Comparison of ENCODE assay signal across 9 mouse cellular contexts in genomic region chr11:52370135-52370452, GRCm38 (mm10). TPM values are rescaled to one million over a fixed set of nuclear protein-coding genes. Genes with fewer than 3 reads are reported as not detected.
A peak's percentile ranks its signal among the peaks of the same experiment; 100 is the strongest.
DNase-seq lines count a peak whose midpoint lies in the region; ATAC-seq and TF ChIP-seq lines count a peak whose summit lies in the region.
"Had no signal": no experiment of that assay in that cellular context is flagged by ENCODE, and none has a peak within 500 bp of the region (broad histone marks: within the 10 kb centered on the region; RNA-seq: fewer than 3 reads in every experiment).

No protein-coding gene starts in this region.

- no peak overlapping the region for H3K9ac ChIP-seq in kidney, embryonic 14.5 days (ENCODE audit: low read depth, low read length)
- H3K9ac ChIP-seq in CH12.LX (ENCODE audit: insufficient read depth, low read depth) (no peak overlapping the region), ES-Bruce4 (ENCODE audit: low read depth, poor library complexity, severe bottlenecking) (peak overlapping the region; percentile 35; the same call in 1 of the 2 replicates)
- H3K9ac ChIP-seq in intestine, embryonic 14.5 days (ENCODE audit: low read length), result no peak overlapping the region
- H3K9ac ChIP-seq: liver, embryonic 14.5 days had no signal

- no peak for ATAC-seq in kidney, embryonic 14.5 days (ENCODE audit: low FRiP score, low TSS enrichment)
- no peak for ATAC-seq in intestine, embryonic 14.5 days (replicated peaks; ENCODE audit: low FRiP score, low TSS enrichment, low read depth)

- peak overlapping the region; percentile 21; the same call in 1 of the 2 replicates for H3K27ac ChIP-seq in kidney, embryonic 14.5 days (ENCODE audit: low read depth, low read length)
- H3K27ac ChIP-seq in CH12.LX (ENCODE audit: insufficient read depth, low read depth) (no peak overlapping the region), ES-Bruce4 (ENCODE audit: insufficient read depth, low read length) (peak overlapping the region; percentile 87)
- peak overlapping the region; percentile 64 for H3K27ac ChIP-seq in intestine, embryonic 14.5 days (ENCODE audit: low read depth)
- H3K27ac ChIP-seq: liver, embryonic 14.5 days had no signal

- WGBS in kidney, embryonic 14.5 days, result 95% methylated on average over 2 of the region's 2 CpGs
- WGBS in intestine, embryonic 14.5 days, result 82% methylated on average over 2 of the region's 2 CpGs

- H3K9me3 ChIP-seq in kidney, embryonic 14.5 days (ENCODE audit: control insufficient read depth, low read length), result no peaks in the 10 kb centered on the region
- H3K9me3 ChIP-seq in CH12.LX (replicated peaks; ENCODE audit: low read length), result no peaks in the 10 kb centered on the region
- no peaks in the 10 kb centered on the region for H3K9me3 ChIP-seq in ES-Bruce4 (replicated peaks; ENCODE audit: control insufficient read depth, insufficient read depth, low read length, poor library complexity, severe bottlenecking)
- H3K9me3 ChIP-seq in intestine, embryonic 14.5 days (ENCODE audit: control insufficient read depth, low read length), result no peaks in the 10 kb centered on the region

- TF ChIP-seq CTCF in CH12.LX (conservative IDR thresholded peaks at IDR 0.05 in 1 of 2, IDR thresholded peaks at IDR 0.05 in 1 of 2; ENCODE audit: low read depth in 2 of 2, low read length in 2 of 2) (peak in 1 of 2 experiments; percentile 38; a peak in 2 of 4 replicates), ES-Bruce4 (IDR thresholded peaks at IDR 0.05; ENCODE audit: low read depth, low read length) (no peak)

- DNase-seq in kidney, adult 8-10 months, result no peak
- no peak for DNase-seq in CH12.LX (ENCODE audit: extremely low read depth)
- DNase-seq in intestine, embryonic 14.5 days (ENCODE audit: low spot score), result no peak
- DNase-seq in spleen, postnatal 10 days (ENCODE audit: low spot score in 2 of 2), result no peak
- DNase-seq in ovary, postnatal 14 days (ENCODE audit: low spot score), result no peak
- DNase-seq: right cerebral cortex, postnatal 4 days had no signal

- in situ Hi-C loops in CH12.LX (cut with MboI; ENCODE audit: low pct_ligation_motif_present, low pct_unique_long_range_greater_than_20kb, low sequenced_read_pairs), result no loop called here

- H3K27me3 ChIP-seq in kidney, embryonic 14.5 days (ENCODE audit: control insufficient read depth, insufficient read depth, low read length), result no peaks in the 10 kb centered on the region
- H3K27me3 ChIP-seq in CH12.LX (replicated peaks), result no peaks in the 10 kb centered on the region
- no peaks in the 10 kb centered on the region for H3K27me3 ChIP-seq in ES-Bruce4 (ENCODE audit: control insufficient read depth, insufficient read depth, low read length, poor library complexity, severe bottlenecking)
- no peaks in the 10 kb centered on the region for H3K27me3 ChIP-seq in intestine, embryonic 14.5 days (replicated peaks; ENCODE audit: control insufficient read depth, insufficient read depth, low read length)

- no peak for TF ChIP-seq EP300 in CH12.LX (IDR thresholded peaks at IDR 0.05; ENCODE audit: low read length)
- TF ChIP-seq EP300 in ES-Bruce4 (IDR thresholded peaks at IDR 0.05; ENCODE audit: insufficient read depth, low read depth, low read length), result no peak

- dilution Hi-C loops in CH12.LX (cut with MboI; ENCODE audit: extremely low pct_ligation_motif_present, extremely low pct_unique_long_range_greater_than_20kb, low sequenced_read_pairs), result no loop called here

- H3K4me3 ChIP-seq in kidney, embryonic 14.5 days (ENCODE audit: low read length), result no peak overlapping the region
- no peak overlapping the region for H3K4me3 ChIP-seq in CH12.LX (replicated peaks in 1 of 3; ENCODE audit: low read depth in 2 of 3, low read length in 2 of 3, poor library complexity in 1 of 3)
- H3K4me3 ChIP-seq in ES-Bruce4 (ENCODE audit: low read depth, low read length), result no peak overlapping the region
- no peak overlapping the region for H3K4me3 ChIP-seq in intestine, embryonic 14.5 days (ENCODE audit: low read depth, low read length)

- H3K4me1 ChIP-seq in kidney, embryonic 14.5 days (ENCODE audit: control insufficient read depth, insufficient read depth, low read length), result peaks cover under 1% of the 10 kb centered on the region
- H3K4me1 ChIP-seq in CH12.LX (ENCODE audit: control insufficient read depth in 1 of 2, insufficient read depth in 2 of 2), result peaks cover 9 to 60% of the 10 kb centered on the region in 2 experiments
- H3K4me1 ChIP-seq in ES-Bruce4 (ENCODE audit: control insufficient read depth, insufficient read depth, low read length), result peaks cover 7% of the 10 kb centered on the region
- H3K4me1 ChIP-seq in intestine, embryonic 14.5 days (replicated peaks; ENCODE audit: control insufficient read depth, insufficient read depth, low read length), result peaks cover 42% of the 10 kb centered on the region

- peaks cover 10% of the 10 kb centered on the region for H3K36me3 ChIP-seq in kidney, embryonic 14.5 days (ENCODE audit: control insufficient read depth, insufficient read depth, low read length)
- H3K36me3 ChIP-seq in CH12.LX (replicated peaks in 1 of 2; ENCODE audit: control insufficient read depth in 1 of 2, insufficient read depth in 1 of 2, low read length in 1 of 2) (peaks cover 0 to 56% of the 10 kb centered on the region in 2 experiments), ES-Bruce4 (ENCODE audit: control insufficient read depth, insufficient read depth, low read length, poor library complexity, severe bottlenecking) (peaks cover 10% of the 10 kb centered on the region)
- H3K36me3 ChIP-seq in intestine, embryonic 14.5 days (ENCODE audit: control insufficient read depth, insufficient read depth, low read length), result peaks cover 14% of the 10 kb centered on the region; the same call in 1 of the 2 replicates

- no peak; the same call in 1 of the 2 replicates for TF ChIP-seq RAD21 in CH12.LX (IDR thresholded peaks at IDR 0.05; ENCODE audit: low read depth, low read length)

- TF ChIP-seq POLR2A in CH12.LX (IDR thresholded peaks at IDR 0.05; ENCODE audit: low read depth, low read length), result no peak
- TF ChIP-seq POLR2A in ES-Bruce4 (IDR thresholded peaks at IDR 0.05; ENCODE audit: insufficient read depth, low read length), result no peak

- peaks cover 62% of the 10 kb centered on the region for H3K79me2 ChIP-seq in CH12.LX (replicated peaks; ENCODE audit: control insufficient read depth, extremely low read depth, insufficient read depth, poor library complexity, severe bottlenecking)

- no peak overlapping the region for H3K4me2 ChIP-seq in kidney, embryonic 14.5 days (replicated peaks; ENCODE audit: low read depth, low read length)
- no peak overlapping the region for H3K4me2 ChIP-seq in CH12.LX (ENCODE audit: insufficient read depth, low read depth, poor library complexity, severe bottlenecking)
- no peak overlapping the region for H3K4me2 ChIP-seq in intestine, embryonic 14.5 days (ENCODE audit: low read length)

TF ChIP-seq in CH12.LX, 34 proteins besides CTCF, POLR2A, EP300 and RAD21:
- TF ChIP-seq MYC (IDR thresholded peaks at IDR 0.05; ENCODE audit: low read depth, low read length) (no peak), ZKSCAN1 (IDR thresholded peaks at IDR 0.05; ENCODE audit: borderline replicate concordance, low read depth, low read length) (no peak), CHD2 (IDR thresholded peaks at IDR 0.05; ENCODE audit: low read length) (no peak), ELF1 (IDR thresholded peaks at IDR 0.05; ENCODE audit: low read depth, low read length) (no peak), SMC3 (IDR thresholded peaks at IDR 0.05; ENCODE audit: low read depth, low read length) (peak; percentile 15; the same call in 1 of the 2 replicates), CHD1 (IDR thresholded peaks at IDR 0.05; ENCODE audit: low read depth, low read length) (no peak), PAX5 (IDR thresholded peaks at IDR 0.05; ENCODE audit: low read length) (no peak), MEF2A (IDR thresholded peaks at IDR 0.05; ENCODE audit: borderline replicate concordance, low read depth, low read length) (no peak)

RNA-seq across cellular contexts. Expression of gene Vdac1, which starts 9.4 kb away (rescaled TPM):
- polyA plus RNA-seq in kidney, embryonic 14.5 days (2014; fragmentation: Nextera tagmentation; extraction: Ambion mirVana), result 265 and 284 TPM in 2 replicates
- 204 TPM in 2 replicates for total RNA-seq in CH12.LX (2012; rRNA removed)
- 266 and 289 TPM in 2 replicates for total RNA-seq in CH12.LX (2014; rRNA removed)
- polyA plus RNA-seq in CH12.LX (2012; ENCODE audit: insufficient read length, low read depth), result 315 and 330 TPM in 2 replicates
- 478 and 491 TPM in 2 replicates for polyA plus RNA-seq in ES-Bruce4 (2011; ENCODE audit: insufficient read depth, insufficient read length, low read depth, missing spikeins)
- 235 and 250 TPM in 2 replicates for polyA plus RNA-seq in intestine, embryonic 14.5 days (2014; fragmentation: Nextera tagmentation; extraction: Ambion mirVana)

RNA-seq across cellular contexts. Expression of gene 9530068E07Rik, which starts 26.1 kb away (rescaled TPM):
- 139 and 234 TPM in 2 replicates for polyA plus RNA-seq in kidney, embryonic 14.5 days (2014; fragmentation: Nextera tagmentation; extraction: Ambion mirVana)
- total RNA-seq in CH12.LX (2012; rRNA removed), result 98.3 and 102 TPM in 2 replicates
- 153 and 157 TPM in 2 replicates for total RNA-seq in CH12.LX (2014; rRNA removed)
- polyA plus RNA-seq in CH12.LX (2012; ENCODE audit: insufficient read length, low read depth), result 117 and 128 TPM in 2 replicates
- 53.7 and 54.9 TPM in 2 replicates for polyA plus RNA-seq in ES-Bruce4 (2011; ENCODE audit: insufficient read depth, insufficient read length, low read depth, missing spikeins)
- polyA plus RNA-seq in intestine, embryonic 14.5 days (2014; fragmentation: Nextera tagmentation; extraction: Ambion mirVana), result 194 and 228 TPM in 2 replicates
